Mouse (Mus musculus) thymus, postnatal 14 days (tissue): ENCODE data around the gene Thsd7a.

Experiments used
- DNase-seq: peaks from one replicate; pipeline ENCODE4 v3.0.0; 2021

Gene Thsd7a

GRCm38 (mm10) chr6:12628637-12629246 is 120.5 kb downstream of the Thsd7a start:
- no peak for DNase-seq

DNA sequence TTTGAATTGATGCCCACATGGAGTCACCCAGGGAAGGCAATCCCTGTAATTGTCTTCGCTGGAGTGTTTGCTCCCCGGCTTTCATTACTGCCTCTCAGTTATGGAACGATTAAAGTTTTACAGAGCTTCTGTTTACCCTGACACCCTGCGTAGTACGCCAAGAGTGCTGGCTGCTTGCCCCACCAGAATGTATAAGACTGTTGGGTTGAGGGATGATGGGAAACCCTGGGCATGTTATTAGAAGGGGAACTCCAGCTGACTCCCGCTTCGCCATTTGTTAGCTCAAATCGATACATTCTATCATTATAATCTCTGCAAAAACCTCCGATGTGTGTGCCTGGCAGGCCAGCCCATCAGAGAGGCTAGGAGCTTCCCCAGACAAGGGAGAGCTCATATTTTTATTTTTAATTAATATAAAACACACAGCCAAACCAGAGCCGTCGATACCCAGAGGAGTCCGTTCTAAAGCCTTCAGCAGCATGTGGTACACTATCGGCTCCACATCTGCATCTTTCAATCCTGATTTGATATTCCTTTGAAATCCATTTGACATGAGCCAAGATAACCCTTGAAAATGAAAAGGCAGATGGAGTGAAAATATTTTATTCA is 142.5 kb downstream of the Thsd7a start:
- DNase-seq: no peak

DNA sequence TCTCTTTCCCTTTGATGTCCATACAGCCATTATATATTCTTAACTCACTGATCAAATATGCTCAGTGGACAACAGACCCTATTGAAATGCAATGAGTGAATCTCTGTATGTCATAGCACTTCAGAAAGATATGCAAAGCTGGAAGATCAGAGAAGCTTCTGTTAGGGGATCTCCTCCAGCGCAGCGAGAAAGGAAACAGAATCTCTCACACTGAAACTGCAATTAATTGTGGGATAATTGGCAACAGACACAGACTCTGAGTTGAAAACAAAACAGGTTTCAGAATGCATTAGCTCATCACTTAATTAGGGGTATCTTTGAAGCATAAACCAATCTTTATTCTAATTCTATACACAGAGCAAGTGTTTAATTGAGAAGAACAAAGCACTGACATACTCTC is 146.3 kb downstream of the Thsd7a start:
- no peak for DNase-seq

GRCm38 (mm10) chr6:12602161-12602560 is 147.0 kb downstream of the Thsd7a start:
- no peak for DNase-seq

- DNase-seq: no peak
These were observed 164.8 kb downstream of the Thsd7a start for GRCm38 (mm10) chr6:12584456-12584855.

- DNase-seq: no peak
These were observed 168.1 kb downstream of the Thsd7a start for GRCm38 (mm10) chr6:12581143-12581542.

GRCm38 (mm10) chr6:12575619-12576216 is 173.5 kb downstream of the Thsd7a start:
- no peak for DNase-seq

- DNase-seq: no peak
These were observed 177.0 kb downstream of the Thsd7a start for GRCm38 (mm10) chr6:12572202-12572601.

DNA sequence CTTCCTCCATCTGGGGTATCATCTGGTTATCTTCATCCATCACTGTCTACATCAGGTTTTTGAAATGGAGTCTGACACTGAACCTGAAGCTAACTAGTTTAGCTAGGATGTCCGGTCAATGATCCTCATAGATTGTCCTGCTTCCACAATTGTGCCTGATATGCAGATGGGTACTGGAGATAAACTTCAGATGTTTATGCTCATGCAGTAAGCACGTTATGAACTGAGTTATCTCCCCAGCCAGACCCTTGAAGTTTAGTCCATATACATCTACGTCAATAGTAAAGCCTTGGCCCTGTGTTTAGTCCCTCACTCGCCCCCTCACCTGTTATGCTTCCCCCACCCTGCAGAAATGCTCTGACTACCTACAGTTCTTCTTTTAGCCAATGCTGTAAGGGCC is 184.1 kb downstream of the Thsd7a start:
- DNase-seq: no peak

- DNase-seq: no peak
These were observed 186.9 kb downstream of the Thsd7a start for GRCm38 (mm10) chr6:12562336-12562735.

DNA sequence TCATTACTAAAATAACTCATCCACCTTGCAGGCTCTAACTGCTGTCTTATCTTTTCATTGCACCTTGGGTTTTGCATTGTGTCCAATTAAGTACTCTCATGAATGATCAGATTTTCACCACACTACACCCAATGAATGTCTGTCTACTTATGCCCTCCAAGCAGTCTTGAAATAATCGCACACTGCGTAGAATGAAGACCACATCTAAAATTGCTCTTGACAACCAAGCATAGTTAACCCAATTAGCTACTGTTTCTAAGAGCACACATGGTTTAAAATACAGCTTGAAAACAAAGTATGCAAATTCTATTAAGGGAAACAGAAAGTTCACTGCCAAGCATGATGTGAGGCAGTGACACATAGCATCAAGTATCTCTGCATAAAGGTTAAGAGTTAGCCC is 188.7 kb downstream of the Thsd7a start:
- DNase-seq: no peak

DNA sequence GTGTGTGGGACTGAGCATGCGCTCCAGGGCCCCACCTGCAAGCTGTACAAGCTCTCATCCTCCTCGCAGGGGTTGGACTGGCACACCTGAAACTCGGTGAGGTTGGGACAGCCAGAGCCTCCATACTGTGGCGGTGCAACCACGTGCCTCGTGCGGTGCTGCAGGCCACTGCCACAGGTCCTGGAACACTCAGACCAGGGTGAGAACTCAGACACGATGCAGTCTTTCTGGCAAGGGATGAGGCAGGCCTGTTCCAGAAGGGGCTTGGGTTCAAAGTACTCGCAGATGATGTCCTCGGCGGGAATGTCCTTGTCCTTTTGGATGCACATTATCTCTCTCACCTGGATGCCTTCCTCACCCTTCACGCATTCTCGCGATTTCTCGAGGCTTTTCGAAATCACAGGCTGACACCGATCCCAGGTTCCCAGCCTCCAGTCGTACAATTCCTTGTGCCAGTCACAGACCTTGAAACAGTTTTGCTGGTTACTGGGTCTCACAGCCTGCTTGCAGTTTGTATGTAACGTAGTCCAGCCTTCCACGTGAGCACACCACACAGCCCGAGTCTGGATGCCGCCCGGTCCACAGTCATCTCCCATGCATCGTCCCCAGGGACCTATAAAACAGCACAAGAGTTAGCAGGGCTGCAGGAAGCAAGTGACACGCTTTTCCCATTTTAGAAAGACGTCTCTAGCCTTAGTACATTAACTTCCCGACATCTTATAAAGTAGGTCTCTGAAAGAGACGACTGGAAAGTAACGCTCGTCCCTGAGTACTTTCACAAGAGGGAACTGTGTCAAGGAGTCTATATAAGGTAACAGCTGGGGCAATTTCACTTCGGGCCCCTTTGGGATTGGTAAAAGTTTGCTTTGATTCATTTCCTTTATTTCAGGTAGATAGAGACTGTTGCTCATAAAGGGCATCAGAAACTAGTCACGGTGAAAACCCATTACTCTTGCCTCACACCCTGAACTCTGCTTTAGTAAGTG is 193.8 kb downstream of the Thsd7a start:
- no peak for DNase-seq

GRCm38 (mm10) chr6:12551176-12551575 is 198.0 kb downstream of the Thsd7a start:
- no peak for DNase-seq

GRCm38 (mm10) chr6:12550054-12550655 is 199.1 kb downstream of the Thsd7a start:
- no peak for DNase-seq

- no peak for DNase-seq
These were observed 205.1 kb downstream of the Thsd7a start for GRCm38 (mm10) chr6:12544096-12544495.

- no peak for DNase-seq
These were observed 206.7 kb downstream of the Thsd7a start for GRCm38 (mm10) chr6:12542496-12542895.

DNA sequence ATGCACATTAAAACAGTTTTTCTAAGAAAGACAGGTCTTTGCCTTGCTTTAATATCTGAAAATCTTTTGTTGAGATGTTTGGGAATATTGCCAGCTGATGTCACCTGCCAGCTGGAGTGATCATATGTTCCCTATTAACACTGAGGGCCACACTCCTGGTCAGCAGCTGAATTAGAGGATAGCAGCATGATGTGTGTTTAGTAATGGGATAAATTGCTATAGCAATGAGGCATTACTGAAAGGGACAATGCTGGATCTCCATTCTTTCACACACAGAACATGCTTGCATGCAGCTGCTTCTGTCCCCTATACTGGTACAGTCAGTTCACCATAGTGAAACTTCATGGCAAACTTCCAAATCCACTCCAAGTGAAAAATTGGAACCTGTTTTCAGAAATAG is 230.1 kb downstream of the Thsd7a start:
- no peak for DNase-seq

- DNase-seq: no peak
These were observed 230.8 kb downstream of the Thsd7a start for GRCm38 (mm10) chr6:12518283-12518903.

- DNase-seq: no peak
These were observed 231.5 kb downstream of the Thsd7a start for GRCm38 (mm10) chr6:12517726-12518125.

- DNase-seq: no peak
These were observed 242.3 kb downstream of the Thsd7a start for GRCm38 (mm10) chr6:12506877-12507276.

- DNase-seq: no peak
These were observed 245.3 kb downstream of the Thsd7a start for GRCm38 (mm10) chr6:12503867-12504266.

DNA sequence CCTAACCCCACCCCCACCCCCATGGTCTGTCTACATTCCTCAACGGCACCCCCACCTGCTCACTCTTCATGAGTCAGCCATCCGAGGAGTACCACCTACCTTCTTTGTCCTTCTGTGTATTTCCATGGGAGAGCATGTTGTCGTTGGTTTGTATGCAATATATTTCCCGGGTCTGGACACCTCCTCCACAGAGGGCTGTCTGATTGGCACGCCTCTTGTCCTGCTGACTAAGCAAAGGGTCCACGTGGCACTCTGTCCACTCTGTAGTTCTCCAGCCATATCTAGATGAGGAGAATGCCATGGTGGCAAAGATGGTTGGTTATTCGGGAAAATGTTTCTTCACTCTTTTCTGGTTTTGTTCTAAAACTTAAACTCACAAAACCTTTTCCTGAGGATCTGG is 248.3 kb downstream of the Thsd7a start:
- no peak for DNase-seq
